Mouse (Mus musculus) CH12.LX (cell line): ENCODE data around the gene A630023A22Rik.

Source experiments
- BHLHE40 ChIP-seq: IDR thresholded peaks from 2 replicates; pipeline ENCODE4 v1.6.1; 2011; ENCODE audit warnings: mild to moderate bottlenecking, low read depth, low read length, improper control_type of control experiment
- CTCF ChIP-seq, 2 experiments: IDR thresholded peaks in 1 of 2; conservative IDR thresholded peaks in 1 of 2; 2 replicates each; pipeline ENCODE4 v1.5.1; 2011 to 2012; ENCODE audit warnings: low read depth in 2 of 2, low read length in 2 of 2, improper control_type of control experiment in 1 of 2, inconsistent platforms in 1 of 2, mild to moderate bottlenecking in 1 of 2, moderate library complexity in 1 of 2
- MXI1 ChIP-seq: IDR thresholded peaks from 2 replicates; pipeline ENCODE4 v1.6.1; 2011; ENCODE audit warnings: mild to moderate bottlenecking, low read depth, low read length, improper control_type of control experiment
- POLR2A ChIP-seq: IDR thresholded peaks from 2 replicates; pipeline ENCODE4 v1.6.1; 2011; ENCODE audit warnings: low read depth, mild to moderate bottlenecking, improper control_type of control experiment, low read length
- UBTF ChIP-seq: IDR thresholded peaks from 2 replicates; pipeline ENCODE4 v1.6.1; 2012; ENCODE audit warnings: low read depth, mild to moderate bottlenecking, inconsistent platforms, low read length, improper control_type of control experiment, moderate library complexity
- USF2 ChIP-seq: conservative IDR thresholded peaks from 2 replicates; pipeline ENCODE4 v1.6.1; 2011; ENCODE audit warnings: low read depth, low read length, improper control_type of control experiment

- TF ChIP-seq USF2 (no peak), MXI1 (no peak), BHLHE40 (no peak), UBTF (no peak), POLR2A (no peak), CTCF (conservative IDR thresholded peaks at IDR 0.05 in 1 of 2, IDR thresholded peaks at IDR 0.05 in 1 of 2; ENCODE audit: low read depth in 2 of 2, low read length in 2 of 2) (no peak)
Observed at GRCm38 (mm10) chr14:34142915-34143314, 40.4 kb upstream of the A630023A22Rik start.
